12 mouse cellular contexts compared by ENCODE assay signal in genomic region chr10:18664016-18664415, GRCm38 (mm10).
"Had no signal": no experiment of that assay in that cellular context is flagged by ENCODE, and none has a peak within 500 bp of the region (broad histone marks: within the 10 kb centered on the region; RNA-seq: fewer than 3 reads in every experiment).

No protein-coding gene starts in this region.

- H3K4me2 ChIP-seq: intestine, embryonic 15.5 days; limb, embryonic 12.5 days; liver, embryonic 13.5 days; lung, embryonic 15.5 days; midbrain, embryonic 13.5 days; neural tube, embryonic 15.5 days had no signal

- H3K36me3 ChIP-seq: intestine, embryonic 15.5 days; limb, embryonic 12.5 days; liver, embryonic 13.5 days; lung, embryonic 15.5 days had no signal

- H3K4me1 ChIP-seq: intestine, embryonic 15.5 days; limb, embryonic 12.5 days; liver, embryonic 13.5 days; lung, embryonic 15.5 days; midbrain, embryonic 13.5 days; neural tube, embryonic 15.5 days had no signal

- ATAC-seq: intestine, embryonic 15.5 days; liver, postnatal 0 days; midbrain, embryonic 13.5 days had no signal

- H3K27me3 ChIP-seq: intestine, embryonic 15.5 days; limb, embryonic 12.5 days; liver, embryonic 13.5 days; lung, embryonic 15.5 days; midbrain, embryonic 13.5 days; neural tube, embryonic 15.5 days had no signal

- DNase-seq: kidney, adult 18-20 months; kidney, postnatal 10 days; kidney, postnatal 4 days; liver; liver, embryonic 13.5 days; liver, postnatal 0 days had no signal

- H3K9ac ChIP-seq: intestine, embryonic 15.5 days; limb, embryonic 12.5 days; liver, embryonic 13.5 days; liver, postnatal 0 days; lung, embryonic 15.5 days; midbrain, embryonic 13.5 days; neural tube, embryonic 15.5 days had no signal

- H3K9me3 ChIP-seq: intestine, embryonic 15.5 days; liver, embryonic 13.5 days; lung, embryonic 15.5 days; neural tube, embryonic 15.5 days had no signal

- H3K27ac ChIP-seq: intestine, embryonic 15.5 days; limb, embryonic 12.5 days; liver, embryonic 13.5 days; lung, embryonic 15.5 days; midbrain, embryonic 13.5 days; neural tube, embryonic 15.5 days; stomach, postnatal 0 days had no signal

- H3K4me3 ChIP-seq: intestine, embryonic 15.5 days; limb, embryonic 12.5 days; liver, embryonic 13.5 days; lung, embryonic 15.5 days; midbrain, embryonic 13.5 days; neural tube, embryonic 15.5 days had no signal
